Mouse (Mus musculus): Measurements from ENCODE around the gene Dock10.

The Dock10 gene

GRCm38 (mm10) chr1:80613395-80614011 lies 144.8 kb downstream of the Dock10 start:
- DNase-seq (ENCODE audit: low spot score), result no peak

- DNase-seq (ENCODE audit: low spot score), result no peak
Measured at GRCm38 (mm10) chr1:80607546-80607945, 150.8 kb downstream of the Dock10 start.

- DNase-seq (ENCODE audit: low spot score), result no peak
Measured at GRCm38 (mm10) chr1:80606131-80606754, 152.1 kb downstream of the Dock10 start.

- no peak for DNase-seq (ENCODE audit: low spot score)
Measured at GRCm38 (mm10) chr1:80604332-80604731, 154.0 kb downstream of the Dock10 start.

- DNase-seq (ENCODE audit: low spot score), result no peak
Measured at GRCm38 (mm10) chr1:80603081-80603480, 155.2 kb downstream of the Dock10 start.

GRCm38 (mm10) chr1:80583281-80583680 lies 175.0 kb downstream of the Dock10 start:
- DNase-seq (ENCODE audit: low spot score), result no peak

GRCm38 (mm10) chr1:80582186-80582585 lies 176.1 kb downstream of the Dock10 start:
- DNase-seq (ENCODE audit: low spot score), result no peak

GRCm38 (mm10) chr1:80576898-80577297 lies 181.4 kb downstream of the Dock10 start:
- DNase-seq (ENCODE audit: low spot score), result no peak

GRCm38 (mm10) chr1:80556446-80556845 lies 201.9 kb downstream of the Dock10 start:
- no peak for DNase-seq (ENCODE audit: low spot score)

GRCm38 (mm10) chr1:80541522-80541921 lies 216.8 kb downstream of the Dock10 start:
- no peak for DNase-seq (ENCODE audit: low spot score)

GRCm38 (mm10) chr1:80522197-80522596 lies 236.1 kb downstream of the Dock10 start:
- no peak for DNase-seq (ENCODE audit: low spot score)

GRCm38 (mm10) chr1:80520456-80520855 lies 237.9 kb downstream of the Dock10 start:
- no peak for DNase-seq (ENCODE audit: low spot score)

- no peak for DNase-seq (ENCODE audit: low spot score)
Measured at GRCm38 (mm10) chr1:80519893-80520292, 238.4 kb downstream of the Dock10 start.

GRCm38 (mm10) chr1:80515836-80516235 lies 242.5 kb downstream of the Dock10 start:
- DNase-seq (ENCODE audit: low spot score), result peak; percentile 41

- peak; percentile 23 for DNase-seq (ENCODE audit: low spot score)
Measured at GRCm38 (mm10) chr1:80512210-80512948, 245.9 kb downstream of the Dock10 start.

- DNase-seq (ENCODE audit: low spot score), result no peak
Measured at GRCm38 (mm10) chr1:80504757-80505156, 253.6 kb downstream of the Dock10 start.

- no peak for DNase-seq (ENCODE audit: low spot score)
Measured at GRCm38 (mm10) chr1:80504081-80504480, 254.2 kb downstream of the Dock10 start.

GRCm38 (mm10) chr1:80502456-80503165 lies 255.7 kb downstream of the Dock10 start:
- no peak for DNase-seq (ENCODE audit: low spot score)

- DNase-seq (ENCODE audit: low spot score), result no peak
Measured at GRCm38 (mm10) chr1:80499264-80499663, 259.1 kb downstream of the Dock10 start.

- no peak for DNase-seq (ENCODE audit: low spot score)
Measured at GRCm38 (mm10) chr1:80496360-80496759, 262.0 kb downstream of the Dock10 start.

- DNase-seq (ENCODE audit: low spot score), result no peak
Measured at GRCm38 (mm10) chr1:80483419-80483818, 274.9 kb downstream of the Dock10 start.

GRCm38 (mm10) chr1:80474942-80475341 lies 283.4 kb downstream of the Dock10 start:
- DNase-seq (ENCODE audit: low spot score), result no peak

- DNase-seq (ENCODE audit: low spot score), result no peak
Measured at GRCm38 (mm10) chr1:80472395-80472794, 285.9 kb downstream of the Dock10 start.
